Mouse (Mus musculus) forebrain, postnatal 0 days (tissue): ENCODE measurements around the gene Acads. TPM values are rescaled to one million over a fixed set of nuclear protein-coding genes. Genes with fewer than 3 reads are reported as not detected.

Experiments
- ATAC-seq: fragments of 200-750 bp; cut with Nextera tagmentation; 2 replicates; pipeline ENCODE4 v1.8.0; 2017; ENCODE audit warnings: mild to moderate bottlenecking, moderate library complexity
- DNase-seq: peaks from one replicate; pipeline ENCODE4 v3.0.0-alpha.2; 2015
- H3K27ac ChIP-seq: fragments of 300-500 bp; sonication (generic); 2 replicates; pipeline ENCODE4 v1.5.1; 2014; ENCODE audit warnings: low read depth, mild to moderate bottlenecking, antibody characterized with exemption, low read length, moderate library complexity, mixed read lengths
- H3K27me3 ChIP-seq: fragments of 300-500 bp; sonication (generic); 2 replicates; pipeline ENCODE4 v1.6.1; 2014; ENCODE audit warnings: mild to moderate bottlenecking, low read length, mixed read lengths; ENCODE audit not compliant: insufficient read depth
- H3K36me3 ChIP-seq: fragments of 300-500 bp; sonication (generic); 2 replicates; pipeline ENCODE4 v1.6.1; 2014; ENCODE audit warnings: mild to moderate bottlenecking, moderate library complexity; ENCODE audit not compliant: insufficient read depth
- H3K4me1 ChIP-seq: fragments of 300-500 bp; sonication (generic); 2 replicates; pipeline ENCODE4 v1.6.1; 2014; ENCODE audit warnings: antibody characterized with exemption; ENCODE audit not compliant: insufficient read depth
- H3K4me2 ChIP-seq: fragments of 300-500 bp; sonication (generic); 2 replicates; pipeline ENCODE4 v1.6.1; 2014; ENCODE audit warnings: low read depth, mild to moderate bottlenecking, moderate library complexity
- H3K4me3 ChIP-seq: fragments of 300-500 bp; sonication (generic); 2 replicates; pipeline ENCODE4 v1.5.1; 2014; ENCODE audit warnings: low read depth, low read length, mixed read lengths
- H3K9ac ChIP-seq: fragments of 300-500 bp; sonication (generic); 2 replicates; pipeline ENCODE4 v1.6.1; 2014; ENCODE audit warnings: mild to moderate bottlenecking
- H3K9me3 ChIP-seq: fragments of 300-500 bp; sonication (generic); 2 replicates; pipeline ENCODE4 v1.6.1; 2016; ENCODE audit warnings: low read length
- CTCF ChIP-seq: sonication (generic); IDR thresholded peaks from 2 replicates; pipeline ENCODE4 v1.5.1; 2016; ENCODE audit warnings: antibody characterized with exemption, control low read depth, low read depth
- WGBS: fragments of 180-500 bp; shearing (Covaris S2); extraction: QIAGEN DNeasy Blood & Tissue Kit; methylation state at CpG from one replicate; pipeline ENCODE4 v1.1.7; 2014; 5-methylcytosine and 5-hydroxymethylcytosine counted together
- polyA plus RNA-seq: library from polyadenylated mRNA; unstranded; fragments of >200 nt; fragmentation: Nextera tagmentation; extraction: Ambion mirVana; gene quantifications from 2 replicates; pipeline ENCODE4 v1.2.1, GENCODE M21; 2015
- total RNA-seq: library from RNA; depleted of rRNA; stranded (reverse); fragments of >200 nt; gene quantifications from 2 replicates; pipeline ENCODE4 v1.2.3, GENCODE M21; 2014

Gene Acads
- total and polyA plus RNA-seq, 2 experiments from 2014 or later = 12.5 to 13.9 TPM

- no peak for TF ChIP-seq CTCF
- Histone ChIP-seq H3K4me1 (peaks cover 2% of the 10 kb centered on the region), H3K9ac (no peak overlapping the region), H3K9me3 (no peaks in the 10 kb centered on the region), H3K27ac (no peak overlapping the region), H3K4me2 (no peak overlapping the region), H3K4me3 (no peak overlapping the region), H3K27me3 (no peaks in the 10 kb centered on the region), H3K36me3 (no peaks in the 10 kb centered on the region)
- no peak for ATAC-seq
- WGBS = 47% methylated on average over 13 of the region's 13 CpGs
- no peak for DNase-seq
Observed at GRCm38 (mm10) chr5:115161064-115161939, 42.2 kb upstream of the Acads start.

DNA sequence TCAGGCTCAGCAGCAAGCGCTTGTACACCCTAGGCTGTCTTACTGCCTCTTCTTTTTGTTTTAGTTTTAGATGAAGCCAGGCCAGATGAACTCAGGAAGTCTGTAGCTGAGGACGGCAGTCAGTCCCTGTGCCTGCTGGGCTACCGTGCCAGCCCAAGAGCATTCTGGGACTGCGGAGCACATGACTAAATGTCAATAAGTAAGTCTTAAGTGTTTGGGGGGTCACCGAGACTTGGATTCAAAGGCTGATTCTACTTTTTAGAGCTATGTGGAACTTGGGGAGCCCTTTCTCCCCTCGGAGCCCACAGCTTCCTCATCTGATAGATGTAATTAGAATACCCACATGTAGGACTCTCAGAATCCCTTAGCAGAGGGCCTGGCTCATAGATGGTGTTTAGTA is 41.5 kb upstream of the Acads start:
- Histone ChIP-seq H3K4me3 (no peak overlapping the region), H3K4me1 (peaks cover 9% of the 10 kb centered on the region), H3K9ac (no peak overlapping the region), H3K27ac (no peak overlapping the region), H3K36me3 (no peaks in the 10 kb centered on the region), H3K9me3 (no peaks in the 10 kb centered on the region), H3K4me2 (no peak overlapping the region), H3K27me3 (no peaks in the 10 kb centered on the region)
- no peak for ATAC-seq
- DNase-seq = no peak
- no peak for TF ChIP-seq CTCF
- 67% methylated on average over 6 of the region's 6 CpGs for WGBS

- H3K9ac ChIP-seq = peak overlapping the region; percentile 79
- ATAC-seq = no peak
- H3K27ac ChIP-seq = peak overlapping the region; percentile 99
- no peaks in the 10 kb centered on the region for H3K27me3 ChIP-seq
- peaks cover 17% of the 10 kb centered on the region for H3K4me1 ChIP-seq
- no peaks in the 10 kb centered on the region for H3K9me3 ChIP-seq
- no peak for DNase-seq
- H3K4me3 ChIP-seq = peak overlapping the region; percentile 73
- peak overlapping the region; percentile 94 for H3K4me2 ChIP-seq
- 28% methylated on average over 12 of the region's 12 CpGs for WGBS
- no peaks in the 10 kb centered on the region for H3K36me3 ChIP-seq
- TF ChIP-seq CTCF = no peak
Observed at GRCm38 (mm10) chr5:115159165-115159564, 40.0 kb upstream of the Acads start.

- WGBS = 1% methylated on average over 70 of the region's 78 CpGs
- Histone ChIP-seq H3K36me3 (no peaks in the 10 kb centered on the region), H3K4me2 (peak within 1 kb of the TSS; percentile 94), H3K4me3 (peak within 1 kb of the TSS; percentile 73), H3K27ac (peak within 1 kb of the TSS; percentile 99), H3K27me3 (no peaks in the 10 kb centered on the region), H3K4me1 (peaks cover 17% of the 10 kb centered on the region), H3K9ac (peak within 1 kb of the TSS; percentile 79), H3K9me3 (no peaks in the 10 kb centered on the region)
- peak; percentile 45 for TF ChIP-seq CTCF
- ATAC-seq (peak; percentile 96), DNase-seq (peak; percentile 100)
Observed at GRCm38 (mm10) chr5:115158040-115158983, 39.2 kb upstream of the Acads start, which contains the start of gene Mlec. TSS of gene Mlec (minus strand) at chr5:115158179.

GRCm38 (mm10) chr5:115156933-115157589 is 37.9 kb upstream of the Acads start:
- peak overlapping the region; percentile 79 for H3K9ac ChIP-seq
- ATAC-seq (no peak), DNase-seq (no peak)
- no peaks in the 10 kb centered on the region for H3K27me3 ChIP-seq
- no peaks in the 10 kb centered on the region for H3K36me3 ChIP-seq
- peak overlapping the region; percentile 99 for H3K27ac ChIP-seq
- peak overlapping the region; percentile 94 for H3K4me2 ChIP-seq
- H3K9me3 ChIP-seq = no peaks in the 10 kb centered on the region
- peaks cover 17% of the 10 kb centered on the region for H3K4me1 ChIP-seq
- 1% methylated on average over 26 of the region's 26 CpGs for WGBS
- TF ChIP-seq CTCF = no peak
- H3K4me3 ChIP-seq = peak overlapping the region; percentile 73

GRCm38 (mm10) chr5:115156401-115156800 is 37.3 kb upstream of the Acads start:
- no peak for TF ChIP-seq CTCF
- no peaks in the 10 kb centered on the region for H3K36me3 ChIP-seq
- no peaks in the 10 kb centered on the region for H3K27me3 ChIP-seq
- 61% methylated on average over 7 of the region's 7 CpGs for WGBS
- no peak for DNase-seq
- H3K9me3 ChIP-seq = no peaks in the 10 kb centered on the region
- H3K27ac ChIP-seq = no peak overlapping the region
- H3K4me3 ChIP-seq = no peak overlapping the region; the same call in 1 of the 2 replicates
- no peak for ATAC-seq
- peak overlapping the region; percentile 94 for H3K4me2 ChIP-seq
- 0 out of 2 replicates have a peak overlapping the region, but pooled peaks have one; percentile 79 for H3K9ac ChIP-seq
- H3K4me1 ChIP-seq = peaks cover 17% of the 10 kb centered on the region
